Mouse (Mus musculus): ENCODE data around the gene Tas2r144.

Tas2r144 gene

GRCm38 (mm10) chr6:42261524-42262170, 46.5 kb downstream of the Tas2r144 start, which contains the start of gene Tmem139:
TSS of gene Tmem139 (plus strand) at chr6:42261970.
- in situ Hi-C loops (cut with MboI, MseI): loop anchor here (25.0 kb wide), 1 partner anchor 1824 kb away; the partner anchor contains the start of genes E330009J07Rik and Wee2

- in situ Hi-C loops (cut with MboI, MseI): loop anchor here (25.0 kb wide), 1 partner anchor 1827 kb away; the partner anchor contains the start of genes E330009J07Rik and Wee2
Measured at GRCm38 (mm10) chr6:42264626-42265312, 49.6 kb downstream of the Tas2r144 start, which contains the start of gene Casp2. TSS of gene Casp2 (plus strand) at chr6:42264985.

Measured in T-helper 2 cell (primary cell).